Mouse (Mus musculus): ENCODE results near the gene Smagp. TPM values are rescaled to one million over a fixed set of nuclear protein-coding genes. Genes with fewer than 3 reads are reported as not detected.

Gene Smagp
- polyA plus RNA-seq, 1 experiment: 94.1 TPM

DNA sequence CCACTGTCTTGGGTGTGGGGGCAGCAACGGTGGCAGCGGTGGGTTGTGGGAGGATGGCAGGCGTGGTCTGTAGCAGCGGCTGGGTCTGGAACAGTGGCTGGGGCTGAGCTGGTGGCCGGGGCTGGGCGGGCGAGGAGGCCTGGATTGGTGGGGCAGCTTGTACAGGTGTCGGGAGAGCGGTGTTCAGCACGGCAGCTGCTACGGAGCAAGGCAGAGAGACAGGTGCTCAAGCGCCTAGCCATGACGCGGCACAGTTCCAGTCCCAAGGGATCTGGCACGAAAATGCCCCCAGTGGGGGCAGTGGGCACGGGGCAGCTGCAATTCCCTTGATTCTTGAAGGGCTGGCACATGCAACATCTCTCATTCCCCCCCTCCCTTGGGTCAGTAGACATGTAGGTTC, 50.8 kb downstream of the Smagp start:
- Histone ChIP-seq H3K27ac (ENCODE audit: insufficient read depth, low read depth, low read length) (no peak overlapping the region), H3K4me1 (ENCODE audit: control insufficient read depth, insufficient read depth, low read length) (peaks cover 4% of the 10 kb centered on the region; the same call in 1 of the 2 replicates), H3K4me3 (ENCODE audit: insufficient read depth, low read length) (no peak overlapping the region)
- TF ChIP-seq CTCF (IDR thresholded peaks at IDR 0.05; ENCODE audit: low read depth, low read length): no peak
- TF ChIP-seq POLR2A (IDR thresholded peaks at IDR 0.05; ENCODE audit: borderline replicate concordance, low read depth, low read length): no peak

DNA sequence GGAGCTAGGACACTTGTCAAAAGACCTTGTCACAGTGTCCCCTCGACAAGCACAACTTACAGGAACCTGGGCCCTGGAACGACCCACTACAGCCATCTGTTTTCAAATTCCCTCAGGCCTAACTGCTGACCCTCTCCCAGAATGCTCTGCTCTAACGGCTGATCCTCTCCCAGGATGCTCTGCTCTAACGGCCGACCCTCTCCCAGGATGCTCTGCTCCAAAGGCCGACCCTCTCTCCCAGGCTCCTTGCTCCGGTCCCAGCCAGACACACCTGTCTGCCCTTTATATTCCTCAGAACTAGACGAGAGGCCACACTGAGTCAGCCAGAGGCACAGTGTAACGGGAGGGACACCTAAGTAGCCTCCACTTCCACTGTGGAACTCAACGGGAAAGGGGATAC, 56.6 kb downstream of the Smagp start:
- H3K4me1 ChIP-seq (ENCODE audit: control insufficient read depth, insufficient read depth, low read length): no peaks in the 10 kb centered on the region
- no peak for TF ChIP-seq POLR2A (IDR thresholded peaks at IDR 0.05; ENCODE audit: borderline replicate concordance, low read depth, low read length)
- H3K27ac ChIP-seq (ENCODE audit: insufficient read depth, low read depth, low read length): no peak overlapping the region
- no peak overlapping the region for H3K4me3 ChIP-seq (ENCODE audit: insufficient read depth, low read length)

DNA sequence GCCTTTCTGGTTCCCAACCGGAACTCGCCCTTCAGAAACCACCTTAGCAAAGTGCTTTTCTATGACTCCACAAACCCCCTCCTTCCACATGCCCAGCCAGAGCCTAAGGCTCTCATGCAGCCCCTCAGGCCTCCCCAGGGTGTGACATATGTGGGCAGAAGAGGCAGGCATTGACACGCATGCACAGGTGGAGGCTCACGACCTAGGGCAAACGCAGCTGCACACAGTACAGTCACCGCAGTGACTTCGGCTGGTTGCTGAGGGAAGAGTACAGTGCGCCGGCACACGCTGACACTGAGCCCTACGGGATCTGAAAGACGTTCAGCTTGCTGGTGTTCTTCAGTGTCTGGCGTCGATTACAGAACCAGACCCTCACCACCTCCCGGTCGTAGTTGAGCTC, 58.8 kb downstream of the Smagp start:
- no peak for TF ChIP-seq CTCF (IDR thresholded peaks at IDR 0.05; ENCODE audit: low read depth, low read length)
- no peak for TF ChIP-seq POLR2A (IDR thresholded peaks at IDR 0.05; ENCODE audit: borderline replicate concordance, low read depth, low read length)
- H3K4me3 ChIP-seq (ENCODE audit: insufficient read depth, low read length): no peak overlapping the region
- H3K4me1 ChIP-seq (ENCODE audit: control insufficient read depth, insufficient read depth, low read length): no peaks in the 10 kb centered on the region
- no peak overlapping the region for H3K27ac ChIP-seq (ENCODE audit: insufficient read depth, low read depth, low read length)

DNA sequence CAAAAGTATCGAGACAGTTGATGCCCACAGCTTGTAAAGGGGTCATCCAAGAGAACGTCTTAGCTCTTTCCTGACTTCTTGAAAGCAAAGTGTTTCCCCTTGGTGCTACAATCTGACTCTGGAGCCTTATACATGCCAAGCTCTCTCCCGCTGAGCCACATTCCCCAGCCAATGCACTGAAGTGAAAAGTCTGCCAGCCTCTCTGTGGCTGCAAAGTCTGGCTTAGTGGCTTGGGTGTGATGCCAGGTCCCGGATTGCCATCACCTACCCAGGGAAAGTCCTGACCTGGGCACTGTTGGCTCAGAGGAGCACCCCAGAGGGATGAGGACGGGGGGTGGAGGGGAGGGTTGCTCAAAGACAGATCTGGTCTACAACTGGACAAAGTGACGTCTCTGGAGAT, 59.9 kb downstream of the Smagp start:
- H3K27ac ChIP-seq (ENCODE audit: insufficient read depth, low read depth, low read length): no peak overlapping the region
- TF ChIP-seq POLR2A (IDR thresholded peaks at IDR 0.05; ENCODE audit: borderline replicate concordance, low read depth, low read length) (no peak), CTCF (IDR thresholded peaks at IDR 0.05; ENCODE audit: low read depth, low read length) (no peak)
- no peaks in the 10 kb centered on the region for H3K4me1 ChIP-seq (ENCODE audit: control insufficient read depth, insufficient read depth, low read length)
- H3K4me3 ChIP-seq (ENCODE audit: insufficient read depth, low read length): no peak overlapping the region

DNA sequence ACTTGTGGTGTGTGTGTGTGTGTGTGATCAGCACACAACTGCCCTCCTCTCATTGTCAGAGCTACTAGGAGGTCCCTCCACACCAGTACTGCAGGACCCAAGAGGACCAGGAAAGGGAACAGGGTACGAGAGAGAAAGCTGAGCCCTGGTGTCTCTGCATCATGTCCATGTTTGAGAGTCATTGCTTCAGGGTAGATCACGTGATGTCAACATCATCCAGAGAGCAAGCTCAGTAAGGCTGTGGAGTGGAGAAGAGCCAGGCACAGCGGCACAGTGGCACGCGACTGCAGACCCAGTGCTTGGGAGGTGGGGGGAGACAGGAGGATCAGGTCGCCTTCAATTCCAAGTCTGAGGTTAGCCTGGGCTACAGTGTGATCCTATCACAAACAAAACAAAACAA, 60.3 kb downstream of the Smagp start:
- no peak overlapping the region for H3K4me3 ChIP-seq (ENCODE audit: insufficient read depth, low read length)
- TF ChIP-seq POLR2A (IDR thresholded peaks at IDR 0.05; ENCODE audit: borderline replicate concordance, low read depth, low read length): no peak
- TF ChIP-seq CTCF (IDR thresholded peaks at IDR 0.05; ENCODE audit: low read depth, low read length): no peak
- no peak overlapping the region for H3K27ac ChIP-seq (ENCODE audit: insufficient read depth, low read depth, low read length)
- no peaks in the 10 kb centered on the region for H3K4me1 ChIP-seq (ENCODE audit: control insufficient read depth, insufficient read depth, low read length)

DNA sequence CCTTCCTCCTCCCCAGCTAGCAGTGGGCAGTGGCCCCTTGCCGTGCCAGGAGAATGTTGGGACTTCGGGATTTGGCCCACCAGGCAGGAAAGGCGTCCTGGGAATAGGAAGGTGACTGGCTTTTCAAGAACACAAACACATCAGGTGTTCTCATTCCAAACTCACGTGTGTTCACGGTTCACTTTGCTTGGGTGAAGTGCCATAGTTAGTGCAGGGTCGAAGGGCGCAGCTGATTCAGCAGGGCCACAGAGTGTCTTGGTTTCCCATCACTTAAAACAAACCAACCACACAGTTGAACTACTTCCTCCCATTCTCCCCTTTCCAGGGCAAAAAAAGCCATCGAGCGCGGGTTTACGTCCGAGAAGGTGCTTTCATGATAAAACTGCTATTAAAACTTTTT, 61.4 kb downstream of the Smagp start:
- H3K27ac ChIP-seq (ENCODE audit: insufficient read depth, low read depth, low read length): no peak overlapping the region
- no peak for TF ChIP-seq POLR2A (IDR thresholded peaks at IDR 0.05; ENCODE audit: borderline replicate concordance, low read depth, low read length)
- TF ChIP-seq CTCF (IDR thresholded peaks at IDR 0.05; ENCODE audit: low read depth, low read length): no peak
- no peaks in the 10 kb centered on the region for H3K4me1 ChIP-seq (ENCODE audit: control insufficient read depth, insufficient read depth, low read length)
- no peak overlapping the region for H3K4me3 ChIP-seq (ENCODE audit: insufficient read depth, low read length)

DNA sequence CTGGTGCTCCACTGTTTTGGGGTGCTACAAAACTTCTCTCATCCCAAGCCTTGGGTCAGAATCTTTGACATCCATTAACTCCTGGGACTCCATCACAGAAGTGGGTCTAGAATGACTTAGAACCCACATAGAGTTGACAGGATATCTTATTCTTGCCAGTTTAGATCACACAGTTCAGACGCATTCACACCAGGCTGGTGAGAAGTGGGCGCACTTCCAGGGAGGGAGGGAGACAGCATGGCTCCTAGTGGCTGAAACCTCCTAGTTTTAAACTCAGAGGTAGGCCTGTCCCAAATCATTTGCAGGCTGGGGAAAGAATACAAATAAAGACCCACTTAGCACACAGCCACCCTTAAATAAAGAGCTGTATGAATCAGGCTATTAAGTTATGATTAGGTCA, 62.4 kb downstream of the Smagp start:
- no peak overlapping the region for H3K27ac ChIP-seq (ENCODE audit: insufficient read depth, low read depth, low read length)
- no peak overlapping the region for H3K4me3 ChIP-seq (ENCODE audit: insufficient read depth, low read length)
- no peaks in the 10 kb centered on the region for H3K4me1 ChIP-seq (ENCODE audit: control insufficient read depth, insufficient read depth, low read length)
- TF ChIP-seq CTCF (IDR thresholded peaks at IDR 0.05; ENCODE audit: low read depth, low read length) (no peak), POLR2A (IDR thresholded peaks at IDR 0.05; ENCODE audit: borderline replicate concordance, low read depth, low read length) (no peak)

DNA sequence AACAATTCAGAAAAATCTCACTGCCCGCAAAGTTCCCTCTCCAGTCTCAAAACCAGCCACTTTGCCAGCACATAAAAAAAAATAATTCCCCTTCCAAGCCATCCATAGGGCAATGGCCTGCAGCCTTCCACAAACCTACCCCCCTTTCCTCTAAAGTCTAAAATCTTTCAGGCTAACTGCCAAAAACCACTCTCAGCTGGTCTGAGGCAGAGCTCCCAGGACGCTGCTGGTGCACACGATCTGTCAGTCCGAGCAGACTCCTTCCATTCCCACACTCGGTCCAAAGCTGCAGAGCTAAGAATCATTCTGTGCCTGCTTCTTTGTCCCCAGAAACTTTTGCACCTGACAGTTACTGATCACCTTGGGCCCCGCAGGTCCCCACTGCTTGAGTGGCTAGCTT, 62.8 kb downstream of the Smagp start:
- TF ChIP-seq CTCF (IDR thresholded peaks at IDR 0.05; ENCODE audit: low read depth, low read length) (no peak), POLR2A (IDR thresholded peaks at IDR 0.05; ENCODE audit: borderline replicate concordance, low read depth, low read length) (no peak)
- Histone ChIP-seq H3K4me3 (ENCODE audit: insufficient read depth, low read length) (no peak overlapping the region), H3K27ac (ENCODE audit: insufficient read depth, low read depth, low read length) (no peak overlapping the region), H3K4me1 (ENCODE audit: control insufficient read depth, insufficient read depth, low read length) (no peaks in the 10 kb centered on the region)

Other genes starting within 250 kb of the Smagp start
- not detected in 2 replicates for gene Gm5475, start 214.8 kb downstream of the Smagp start, polyA plus RNA-seq (2012; ENCODE audit: insufficient read depth, insufficient read length, missing spikeins)
- gene Slc11a2, start 211.9 kb downstream of the Smagp start, polyA plus RNA-seq (2012; ENCODE audit: insufficient read depth, insufficient read length, missing spikeins): 64.3 and 68.0 TPM in 2 replicates
- 41.7 and 45.7 TPM in 2 replicates for gene Letmd1, start 167.9 kb downstream of the Smagp start, polyA plus RNA-seq (2012; ENCODE audit: insufficient read depth, insufficient read length, missing spikeins)
- 2.2 and 2.8 TPM in 2 replicates for gene Csrnp2, start 141.5 kb downstream of the Smagp start, polyA plus RNA-seq (2012; ENCODE audit: insufficient read depth, insufficient read length, missing spikeins)
- gene Tfcp2, start 84.9 kb downstream of the Smagp start, polyA plus RNA-seq (2012; ENCODE audit: insufficient read depth, insufficient read length, missing spikeins): 9.4 and 10.2 TPM in 2 replicates
- gene Pou6f1, start 37.0 kb downstream of the Smagp start, polyA plus RNA-seq (2012; ENCODE audit: insufficient read depth, insufficient read length, missing spikeins): 23.4 and 27.0 TPM in 2 replicates
- gene Dazap2, start 21.6 kb downstream of the Smagp start, polyA plus RNA-seq (2012; ENCODE audit: insufficient read depth, insufficient read length, missing spikeins): 466 and 503 TPM in 2 replicates
- gene Bin2, start 32.6 kb upstream of the Smagp start, polyA plus RNA-seq (2012; ENCODE audit: insufficient read depth, insufficient read length, missing spikeins): 132 and 135 TPM in 2 replicates
- gene Cela1, start 51.0 kb upstream of the Smagp start, polyA plus RNA-seq (2012; ENCODE audit: insufficient read depth, insufficient read length, missing spikeins): 4.9 and 5.1 TPM in 2 replicates
- gene Galnt6, start 92.4 kb upstream of the Smagp start, polyA plus RNA-seq (2012; ENCODE audit: insufficient read depth, insufficient read length, missing spikeins): 11.5 and 14.9 TPM in 2 replicates
- gene Slc4a8, start 124.8 kb upstream of the Smagp start, polyA plus RNA-seq (2012; ENCODE audit: insufficient read depth, insufficient read length, missing spikeins): 0.85 TPM in 1 of 2 replicates, not detected in the other
- gene Scn8a, start 232.9 kb upstream of the Smagp start, polyA plus RNA-seq (2012; ENCODE audit: insufficient read depth, insufficient read length, missing spikeins): not detected in 2 replicates

Measured in bone marrow macrophage, adult 2 months (primary cell).